Mouse (Mus musculus): Measurements from ENCODE around the gene Foxn3. TPM values are rescaled to one million over a fixed set of nuclear protein-coding genes. Genes with fewer than 3 reads are reported as not detected.

Foxn3 gene
- total RNA-seq, 2 experiments from 2014 or later, result 49.9 to 51.2 TPM

- no peak for DNase-seq (ENCODE audit: low spot score in 2 of 2)
- intact Hi-C loops (cut with DNase I), result no loop called here
These were observed 131.8 kb downstream of the Foxn3 start for GRCm38 (mm10) chr12:99431541-99431940.

DNA sequence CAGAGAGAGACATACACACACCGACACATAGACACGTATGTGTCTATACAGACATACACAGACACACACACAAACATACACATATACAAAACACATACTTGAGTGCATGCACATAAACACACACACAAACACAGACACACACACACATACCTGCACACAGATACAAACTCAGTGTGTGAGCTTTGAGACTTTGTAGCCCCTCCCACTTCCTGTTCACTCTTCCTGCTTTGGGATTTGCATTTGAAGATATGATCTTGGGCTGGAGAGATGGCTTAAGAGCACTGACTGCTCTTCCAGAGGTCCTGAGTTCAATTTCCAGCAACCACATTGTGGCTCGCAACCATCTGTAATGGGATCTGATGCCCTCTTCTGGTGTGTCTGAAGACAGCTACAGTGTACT is 132.4 kb downstream of the Foxn3 start:
- intact Hi-C loops (cut with DNase I), result no loop called here
- DNase-seq (ENCODE audit: low spot score in 2 of 2), result no peak

GRCm38 (mm10) chr12:99429101-99429500 is 134.3 kb downstream of the Foxn3 start:
- intact Hi-C loops (cut with DNase I), result no loop called here
- no peak for DNase-seq (ENCODE audit: low spot score in 2 of 2)

- no peak for DNase-seq (ENCODE audit: low spot score in 2 of 2)
- intact Hi-C loops (cut with DNase I), result no loop called here
These were observed 137.0 kb downstream of the Foxn3 start for GRCm38 (mm10) chr12:99426207-99426916.

- DNase-seq (ENCODE audit: low spot score in 2 of 2), result no peak
- intact Hi-C loops (cut with DNase I), result no loop called here
These were observed 144.0 kb downstream of the Foxn3 start for GRCm38 (mm10) chr12:99419396-99419760.

- no peak for DNase-seq (ENCODE audit: low spot score in 2 of 2)
- intact Hi-C loops (cut with DNase I), result no loop called here
These were observed 144.6 kb downstream of the Foxn3 start for GRCm38 (mm10) chr12:99418476-99419395.

GRCm38 (mm10) chr12:99417885-99418284 is 145.5 kb downstream of the Foxn3 start:
- intact Hi-C loops (cut with DNase I), result no loop called here
- DNase-seq (ENCODE audit: low spot score in 2 of 2), result peak; percentile 19 to 36

DNA sequence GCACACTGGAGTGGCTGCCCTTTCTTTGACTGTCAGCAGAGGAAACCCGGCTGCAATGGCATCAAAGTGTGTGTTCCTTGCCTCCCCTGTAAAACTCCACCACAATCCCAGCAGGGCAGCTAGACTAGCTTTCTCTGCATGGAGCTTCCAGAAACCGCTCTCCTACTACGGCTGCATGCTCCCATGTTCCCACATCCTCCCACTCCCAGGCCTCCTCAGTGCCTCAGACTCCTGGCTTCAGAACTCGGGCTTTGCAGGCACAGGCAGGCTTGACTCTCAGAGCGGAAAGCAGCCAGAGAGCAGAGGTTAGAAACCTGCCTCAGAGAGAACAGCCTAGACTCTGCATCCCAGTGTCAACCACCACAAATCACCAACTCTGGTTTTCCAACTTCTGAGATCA is 147.8 kb downstream of the Foxn3 start:
- intact Hi-C loops (cut with DNase I), result no loop called here

DNA sequence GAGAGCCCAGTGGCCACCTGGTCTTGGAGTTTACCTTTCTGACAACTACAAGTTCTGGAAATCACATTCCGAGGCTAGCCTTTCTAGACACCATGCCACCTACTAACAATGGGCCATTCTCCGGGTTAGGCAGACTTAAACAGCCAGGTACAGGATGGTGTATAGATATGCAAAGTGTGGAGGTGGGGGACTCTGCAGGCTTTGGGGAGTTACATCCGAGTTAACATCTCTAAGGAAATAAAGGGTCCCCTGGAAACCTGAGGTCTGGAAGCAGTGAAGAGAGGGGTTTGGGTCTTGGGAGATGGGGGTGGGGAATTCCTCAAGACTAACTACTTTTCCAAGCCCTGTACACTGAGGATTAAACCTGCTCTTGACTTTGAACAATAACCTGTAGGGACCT is 150.9 kb downstream of the Foxn3 start:
- intact Hi-C loops (cut with DNase I), result no loop called here
- no peak for DNase-seq (ENCODE audit: low spot score in 2 of 2)

More for the DNA sequence above, 147.8 kb downstream of the Foxn3 start:
- DNase-seq (ENCODE audit: low spot score in 2 of 2), result no peak

DNA sequence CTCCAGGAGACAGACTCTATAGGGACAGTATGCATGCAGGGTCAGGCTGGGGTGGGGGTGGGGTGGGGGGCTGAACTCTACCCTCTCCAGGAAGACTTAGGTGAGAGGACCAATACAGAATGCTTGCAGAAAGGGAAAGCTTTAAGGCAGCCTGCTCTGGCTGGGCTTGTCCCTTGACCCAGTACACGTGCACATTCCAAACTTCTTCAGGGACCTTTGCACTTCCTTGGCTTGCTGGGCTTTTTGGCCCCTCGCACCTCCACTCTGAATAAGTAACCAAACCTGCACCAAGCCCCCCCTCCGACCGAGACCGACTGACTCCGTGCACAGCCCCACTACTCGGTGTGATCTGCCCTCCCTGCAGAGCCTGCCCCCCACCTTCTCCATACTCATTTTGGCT is 151.3 kb downstream of the Foxn3 start:
- intact Hi-C loops (cut with DNase I), result no loop called here
- no peak for DNase-seq (ENCODE audit: low spot score in 2 of 2)

GRCm38 (mm10) chr12:99408651-99409050 is 154.7 kb downstream of the Foxn3 start:
- DNase-seq (ENCODE audit: low spot score in 2 of 2), result no peak
- intact Hi-C loops (cut with DNase I), result no loop called here

DNA sequence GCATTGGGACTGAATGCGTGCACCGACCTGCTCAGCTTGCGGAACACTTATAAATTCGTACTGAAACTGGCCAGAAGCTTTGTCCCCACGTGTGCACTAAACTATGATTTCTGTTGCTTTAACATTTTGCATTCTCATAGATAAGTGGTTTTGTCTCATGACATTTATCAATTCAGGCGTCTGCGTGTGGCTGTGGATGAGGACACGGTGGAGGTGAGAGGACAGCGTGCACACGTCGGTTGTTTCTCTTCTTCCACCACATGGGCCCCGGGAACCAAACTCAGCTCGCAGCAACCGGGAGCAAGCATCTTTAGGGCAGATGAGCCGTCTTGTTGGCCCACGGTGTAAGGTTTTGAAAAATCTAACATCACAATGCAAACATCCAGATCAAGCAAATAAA is 155.3 kb downstream of the Foxn3 start:
- DNase-seq (ENCODE audit: low spot score in 2 of 2), result no peak
- intact Hi-C loops (cut with DNase I), result no loop called here

- intact Hi-C loops (cut with DNase I), result no loop called here
- no peak for DNase-seq (ENCODE audit: low spot score in 2 of 2)
These were observed 156.1 kb downstream of the Foxn3 start for GRCm38 (mm10) chr12:99407318-99407716.

DNA sequence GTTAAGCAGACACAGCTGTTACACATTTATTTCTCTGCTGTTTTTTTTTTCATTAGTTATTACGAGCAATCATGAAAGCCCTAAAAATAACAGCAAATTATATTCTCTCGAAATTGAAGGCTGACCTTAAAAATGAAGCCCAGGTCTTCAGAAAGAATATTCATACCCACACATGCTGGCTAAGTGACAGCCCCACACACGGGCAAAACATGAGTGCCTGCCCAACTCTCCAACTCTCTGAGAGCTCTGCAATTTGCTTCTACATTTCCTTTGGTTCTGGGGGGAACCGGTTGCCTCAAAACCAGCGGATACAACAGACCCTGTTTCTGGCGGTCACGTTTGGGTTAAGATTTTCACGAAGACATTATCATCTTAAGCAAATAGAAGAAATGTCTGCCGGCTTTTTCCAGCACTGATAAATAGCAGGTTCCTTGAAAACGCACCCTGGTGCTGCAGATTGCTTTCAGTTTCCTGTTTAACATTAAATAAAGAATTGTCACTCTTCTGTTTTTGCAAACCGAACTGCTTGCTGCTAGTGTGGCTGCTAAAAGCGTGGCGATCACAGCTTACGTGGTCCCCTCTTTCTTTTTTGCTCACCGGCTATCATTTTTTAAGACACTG is 156.6 kb downstream of the Foxn3 start:
- intact Hi-C loops (cut with DNase I), result no loop called here
- DNase-seq (ENCODE audit: low spot score in 2 of 2), result no peak

DNA sequence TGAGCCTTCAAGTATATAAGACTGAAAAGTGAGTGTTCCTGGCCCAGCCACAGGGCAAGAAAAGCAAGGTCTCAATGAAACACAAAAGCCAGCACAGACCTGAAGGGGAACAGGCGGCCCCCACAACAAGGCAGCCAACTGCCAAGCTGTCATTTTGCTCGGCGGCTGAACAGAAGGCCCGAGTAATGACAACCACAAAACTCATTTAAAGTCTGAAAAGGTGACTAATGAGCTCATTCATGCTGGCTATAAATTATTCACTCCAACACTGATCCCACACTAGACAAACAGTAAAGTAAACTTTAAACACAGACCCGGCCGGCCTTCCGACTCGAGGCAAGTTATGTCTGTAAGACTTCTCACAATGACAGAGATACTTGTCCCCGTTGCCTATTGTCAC is 157.1 kb downstream of the Foxn3 start:
- intact Hi-C loops (cut with DNase I), result no loop called here
- DNase-seq (ENCODE audit: low spot score in 2 of 2), result no peak

DNA sequence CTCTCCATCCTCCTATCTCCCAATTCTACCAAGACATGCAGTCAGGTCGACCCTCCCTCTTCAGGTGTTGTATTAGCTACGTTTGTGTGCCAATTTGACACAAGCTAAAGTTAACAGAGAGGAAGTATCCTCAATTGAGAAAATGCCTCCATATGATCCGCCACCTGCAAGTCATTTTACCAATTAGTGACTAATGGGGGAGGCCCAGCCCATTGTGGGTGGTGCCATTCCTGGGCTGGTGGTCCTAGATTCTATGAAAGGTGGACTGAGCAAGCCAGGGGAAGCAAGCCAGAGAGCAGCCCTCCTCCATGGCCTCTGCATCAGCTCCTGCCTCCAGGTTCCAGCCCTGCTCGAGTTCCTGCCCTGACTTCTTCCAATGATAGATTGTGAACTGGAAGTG is 158.0 kb downstream of the Foxn3 start:
- intact Hi-C loops (cut with DNase I), result no loop called here
- no peak for DNase-seq (ENCODE audit: low spot score in 2 of 2)

GRCm38 (mm10) chr12:99403004-99403403 is 160.4 kb downstream of the Foxn3 start:
- intact Hi-C loops (cut with DNase I), result no loop called here

DNA sequence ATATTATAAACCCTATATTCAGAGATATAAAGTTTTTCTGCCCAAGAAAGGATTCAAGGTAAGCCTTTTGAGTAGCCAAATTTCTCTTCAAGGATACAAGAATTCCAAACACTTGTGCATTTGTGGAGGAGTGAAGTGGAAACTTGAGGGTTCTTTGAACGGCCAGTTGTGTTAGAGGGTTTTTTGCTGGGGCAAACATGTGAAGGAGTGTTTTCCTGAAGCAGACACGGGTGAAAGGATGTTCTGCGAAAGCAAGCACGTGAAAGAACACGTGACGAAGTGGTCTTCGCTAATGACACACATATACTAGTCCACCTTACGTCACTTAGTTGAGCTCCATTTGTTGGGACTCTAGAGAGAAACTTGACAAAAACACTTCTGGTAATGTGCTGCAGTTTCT is 162.5 kb downstream of the Foxn3 start:
- no peak for DNase-seq (ENCODE audit: low spot score in 2 of 2)
- intact Hi-C loops (cut with DNase I), result no loop called here

More at GRCm38 (mm10) chr12:99403004-99403403, 160.4 kb downstream of the Foxn3 start:
- DNase-seq (ENCODE audit: low spot score in 2 of 2), result no peak

DNA sequence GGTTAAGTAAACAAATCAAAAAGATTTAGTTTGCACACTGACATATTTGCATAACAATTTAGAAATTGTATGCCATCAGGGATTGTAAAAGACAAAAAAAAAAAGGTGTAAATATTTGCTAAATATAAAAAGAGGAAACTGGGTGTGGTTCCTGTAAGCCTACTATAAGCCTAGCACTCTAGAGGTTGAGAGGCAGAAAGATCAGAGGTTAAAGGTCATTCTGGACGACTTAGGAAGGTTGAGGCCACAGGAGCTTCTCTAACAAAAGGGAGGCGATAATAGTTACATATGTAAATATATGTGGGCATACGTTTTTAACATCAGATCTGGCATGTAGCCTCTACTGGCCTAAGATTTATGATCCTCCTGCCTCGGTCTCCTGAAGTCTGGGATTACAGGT is 163.8 kb downstream of the Foxn3 start:
- intact Hi-C loops (cut with DNase I), result no loop called here
- DNase-seq (ENCODE audit: low spot score in 2 of 2), result no peak

- intact Hi-C loops (cut with DNase I), result no loop called here
- no peak for DNase-seq (ENCODE audit: low spot score in 2 of 2)
These were observed 166.9 kb downstream of the Foxn3 start for GRCm38 (mm10) chr12:99396461-99396860.

DNA sequence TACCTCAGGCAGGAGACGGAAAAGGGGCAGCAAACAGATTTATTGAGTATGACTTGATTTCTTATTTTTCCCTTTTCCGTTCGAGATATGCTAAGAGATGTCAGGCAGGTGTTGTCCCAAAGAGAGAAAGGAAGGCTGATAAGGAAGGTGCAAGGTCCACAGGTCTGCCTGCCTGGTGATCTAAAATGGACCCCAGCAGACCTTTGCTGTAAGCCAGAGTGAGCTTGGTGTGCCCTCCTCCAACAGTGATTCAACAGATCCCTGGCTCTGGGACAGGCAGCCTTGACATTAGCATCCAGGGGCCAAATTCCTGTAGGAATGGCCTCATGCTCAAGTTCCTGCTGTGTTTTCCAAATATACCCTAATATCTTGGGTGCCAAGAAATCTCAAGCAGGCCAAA is 168.3 kb downstream of the Foxn3 start:
- intact Hi-C loops (cut with DNase I), result no loop called here
- no peak for DNase-seq (ENCODE audit: low spot score in 2 of 2)

All from left cerebral cortex, postnatal 36 days (tissue).